Mouse (Mus musculus): Measurements from ENCODE around the gene Tspan5. TPM values are rescaled to one million over a fixed set of nuclear protein-coding genes. Genes with fewer than 3 reads are reported as not detected.

Gene Tspan5
- polyA plus RNA-seq, 1 experiment = 22.2 TPM

DNA sequence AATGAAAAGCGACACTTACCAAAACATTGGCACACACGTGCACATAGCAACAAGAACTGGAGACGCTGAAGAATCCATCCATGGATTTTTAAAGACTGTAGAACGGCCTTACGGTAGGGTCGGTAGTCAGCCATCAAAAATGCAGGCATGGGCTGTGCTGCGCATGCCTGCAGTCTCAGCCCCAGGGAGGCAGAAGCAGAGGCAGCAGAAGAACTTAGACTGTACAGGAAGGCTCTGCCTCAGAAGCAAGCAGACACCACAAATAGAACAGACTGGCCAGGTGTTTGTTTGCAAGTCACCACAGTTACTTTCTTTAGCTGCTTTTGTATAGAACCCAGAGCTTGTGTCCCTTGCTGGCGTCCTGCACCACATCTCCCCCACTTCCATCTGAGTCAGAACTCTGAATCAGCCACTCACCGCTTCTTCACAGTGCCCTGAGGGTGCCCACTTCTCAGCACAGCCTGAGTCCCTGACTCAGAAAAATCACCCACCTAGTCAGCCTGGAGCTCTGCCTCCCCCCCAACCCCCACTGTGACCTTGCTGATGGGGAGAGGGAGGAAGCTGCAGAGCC is 158.7 kb downstream of the Tspan5 start:
- H3K4me1 ChIP-seq (ENCODE audit: control insufficient read depth, insufficient read depth, low read length) = peaks cover under 1% of the 10 kb centered on the region
- no peaks in the 10 kb centered on the region for H3K36me3 ChIP-seq (ENCODE audit: control insufficient read depth, insufficient read depth, low read length, poor library complexity, severe bottlenecking)
- no peak overlapping the region for H3K27ac ChIP-seq (ENCODE audit: insufficient read depth, low read length)
- no peaks in the 10 kb centered on the region for H3K9me3 ChIP-seq (replicated peaks; ENCODE audit: control insufficient read depth, insufficient read depth, low read length, poor library complexity, severe bottlenecking)
- no peak for TF ChIP-seq POLR2A (IDR thresholded peaks at IDR 0.05; ENCODE audit: insufficient read depth, low read length)
- no peak for TF ChIP-seq EP300 (IDR thresholded peaks at IDR 0.05; ENCODE audit: insufficient read depth, low read depth, low read length)
- no peak for TF ChIP-seq CTCF (IDR thresholded peaks at IDR 0.05; ENCODE audit: low read depth, low read length)
- no peaks in the 10 kb centered on the region for H3K27me3 ChIP-seq (ENCODE audit: control insufficient read depth, insufficient read depth, low read length, poor library complexity, severe bottlenecking)
- H3K9ac ChIP-seq (ENCODE audit: low read depth, poor library complexity, severe bottlenecking) = no peak overlapping the region
- H3K4me3 ChIP-seq (ENCODE audit: low read depth, low read length) = no peak overlapping the region

DNA sequence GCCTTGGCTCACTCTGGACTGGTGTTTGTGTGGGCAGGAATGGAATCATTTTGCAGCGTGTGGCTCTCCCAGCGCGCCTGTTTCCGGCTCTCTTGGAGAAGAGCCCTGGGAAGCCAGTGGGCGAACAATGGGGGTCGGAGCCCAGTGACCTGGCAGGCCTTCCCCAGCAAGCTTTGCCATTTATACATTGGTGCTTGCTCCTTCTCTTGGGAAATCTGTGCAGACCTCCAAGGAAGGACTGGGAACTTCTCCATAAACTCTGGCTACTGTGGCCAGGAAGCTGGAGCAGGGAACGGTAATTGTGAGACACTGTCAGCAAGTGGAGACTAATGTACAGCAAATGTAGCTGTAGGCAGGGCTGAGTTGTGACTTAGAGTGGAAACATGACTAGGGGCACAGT is 163.7 kb downstream of the Tspan5 start:
- Histone ChIP-seq H3K9ac (ENCODE audit: low read depth, poor library complexity, severe bottlenecking) (no peak overlapping the region), H3K9me3 (replicated peaks; ENCODE audit: control insufficient read depth, insufficient read depth, low read length, poor library complexity, severe bottlenecking) (no peaks in the 10 kb centered on the region), H3K36me3 (ENCODE audit: control insufficient read depth, insufficient read depth, low read length, poor library complexity, severe bottlenecking) (no peaks in the 10 kb centered on the region), H3K4me1 (ENCODE audit: control insufficient read depth, insufficient read depth, low read length) (peaks cover 2% of the 10 kb centered on the region), H3K27ac (ENCODE audit: insufficient read depth, low read length) (no peak overlapping the region), H3K4me3 (ENCODE audit: low read depth, low read length) (no peak overlapping the region), H3K27me3 (ENCODE audit: control insufficient read depth, insufficient read depth, low read length, poor library complexity, severe bottlenecking) (no peaks in the 10 kb centered on the region)
- TF ChIP-seq CTCF (IDR thresholded peaks at IDR 0.05; ENCODE audit: low read depth, low read length) (no peak), POLR2A (IDR thresholded peaks at IDR 0.05; ENCODE audit: insufficient read depth, low read length) (no peak), EP300 (IDR thresholded peaks at IDR 0.05; ENCODE audit: insufficient read depth, low read depth, low read length) (no peak)

DNA sequence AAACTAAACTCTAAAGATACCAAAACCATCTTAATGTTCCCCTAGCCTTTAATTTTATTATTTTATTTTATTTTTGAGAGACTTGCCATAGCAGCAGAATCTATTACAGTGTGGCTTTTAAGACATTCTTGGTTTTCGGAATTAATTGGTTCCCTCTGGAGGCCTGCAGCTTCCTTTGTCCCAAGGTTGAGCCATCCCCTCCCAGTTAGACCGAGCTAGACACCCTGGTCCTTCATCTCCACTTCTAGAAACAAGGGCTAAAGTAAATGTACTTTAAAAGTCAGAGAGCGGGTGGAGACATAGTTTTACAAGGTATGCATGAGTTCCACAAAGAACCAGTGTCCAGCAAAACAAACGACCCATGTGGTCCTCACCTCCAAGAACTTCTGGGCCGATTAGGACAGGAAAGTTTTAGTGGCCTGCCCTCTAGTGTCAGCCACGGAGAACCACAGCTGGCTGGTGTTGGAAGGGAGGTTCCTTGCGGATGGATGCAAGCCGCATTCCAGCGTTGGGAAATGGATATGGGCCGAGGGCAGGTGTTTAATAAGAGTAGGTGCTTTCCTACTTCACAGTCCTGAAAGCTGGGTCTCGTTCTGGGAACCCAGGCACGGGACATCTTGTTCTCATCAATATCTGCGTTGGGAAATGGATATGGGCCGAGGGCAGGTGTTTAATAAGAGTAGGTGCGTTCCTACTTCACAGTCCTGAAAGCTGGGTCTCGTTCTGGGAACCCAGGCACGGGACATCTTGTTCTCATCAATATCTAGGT is 164.3 kb downstream of the Tspan5 start:
- no peak overlapping the region for H3K27ac ChIP-seq (ENCODE audit: insufficient read depth, low read length)
- H3K36me3 ChIP-seq (ENCODE audit: control insufficient read depth, insufficient read depth, low read length, poor library complexity, severe bottlenecking) = no peaks in the 10 kb centered on the region
- no peaks in the 10 kb centered on the region for H3K9me3 ChIP-seq (replicated peaks; ENCODE audit: control insufficient read depth, insufficient read depth, low read length, poor library complexity, severe bottlenecking)
- no peaks in the 10 kb centered on the region for H3K27me3 ChIP-seq (ENCODE audit: control insufficient read depth, insufficient read depth, low read length, poor library complexity, severe bottlenecking)
- no peak overlapping the region for H3K9ac ChIP-seq (ENCODE audit: low read depth, poor library complexity, severe bottlenecking)
- H3K4me1 ChIP-seq (ENCODE audit: control insufficient read depth, insufficient read depth, low read length) = peaks cover 2% of the 10 kb centered on the region
- no peak overlapping the region for H3K4me3 ChIP-seq (ENCODE audit: low read depth, low read length)
- TF ChIP-seq POLR2A (IDR thresholded peaks at IDR 0.05; ENCODE audit: insufficient read depth, low read length) (no peak), CTCF (IDR thresholded peaks at IDR 0.05; ENCODE audit: low read depth, low read length) (peak; percentile 88)

DNA sequence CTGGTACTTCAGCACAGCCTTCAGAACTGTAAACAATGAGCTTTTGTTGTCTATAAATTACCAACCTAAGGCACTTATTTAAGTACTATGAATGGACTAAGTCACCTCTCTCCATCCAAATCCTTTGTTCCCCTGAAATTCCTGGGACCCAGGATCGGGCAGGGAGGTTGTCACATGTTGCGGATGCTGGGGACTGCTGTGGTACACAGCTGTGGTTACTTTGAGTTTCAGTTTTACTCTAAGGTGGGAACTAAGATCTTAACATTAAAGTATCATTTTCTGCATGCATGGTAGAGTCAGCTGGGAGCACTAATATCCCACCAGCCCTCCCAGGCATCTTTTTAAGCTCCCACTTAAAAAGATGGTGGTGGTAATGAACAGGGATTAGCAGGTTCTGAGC is 167.3 kb downstream of the Tspan5 start:
- no peaks in the 10 kb centered on the region for H3K36me3 ChIP-seq (ENCODE audit: control insufficient read depth, insufficient read depth, low read length, poor library complexity, severe bottlenecking)
- TF ChIP-seq POLR2A (IDR thresholded peaks at IDR 0.05; ENCODE audit: insufficient read depth, low read length) = no peak
- TF ChIP-seq EP300 (IDR thresholded peaks at IDR 0.05; ENCODE audit: insufficient read depth, low read depth, low read length) = no peak
- no peak for TF ChIP-seq CTCF (IDR thresholded peaks at IDR 0.05; ENCODE audit: low read depth, low read length)
- H3K4me3 ChIP-seq (ENCODE audit: low read depth, low read length) = no peak overlapping the region

DNA sequence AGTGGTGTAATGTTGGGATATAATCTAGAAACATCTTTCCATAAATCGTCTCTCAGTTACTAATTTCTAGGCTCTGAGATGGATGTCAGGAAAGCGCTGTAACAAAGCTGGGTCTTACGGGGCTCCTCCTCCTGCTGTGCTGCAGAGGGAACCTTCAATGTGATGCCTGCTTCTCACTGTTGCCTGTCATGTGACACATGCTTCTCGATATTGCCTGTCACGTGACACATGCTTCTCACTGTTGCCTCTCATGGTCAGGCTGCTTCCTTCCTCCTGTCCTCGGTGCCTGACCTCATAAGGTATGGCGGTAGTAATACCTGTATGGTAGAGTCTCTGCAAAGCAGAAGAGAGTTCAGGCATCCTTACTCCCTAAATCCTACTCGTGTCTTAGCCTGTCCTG is 170.5 kb downstream of the Tspan5 start:
- TF ChIP-seq POLR2A (IDR thresholded peaks at IDR 0.05; ENCODE audit: insufficient read depth, low read length) (no peak), CTCF (IDR thresholded peaks at IDR 0.05; ENCODE audit: low read depth, low read length) (no peak), EP300 (IDR thresholded peaks at IDR 0.05; ENCODE audit: insufficient read depth, low read depth, low read length) (no peak)

More for the DNA sequence above, 167.3 kb downstream of the Tspan5 start:
- Histone ChIP-seq H3K9me3 (replicated peaks; ENCODE audit: control insufficient read depth, insufficient read depth, low read length, poor library complexity, severe bottlenecking) (no peaks in the 10 kb centered on the region), H3K27me3 (ENCODE audit: control insufficient read depth, insufficient read depth, low read length, poor library complexity, severe bottlenecking) (no peaks in the 10 kb centered on the region), H3K27ac (ENCODE audit: insufficient read depth, low read length) (no peak overlapping the region), H3K9ac (ENCODE audit: low read depth, poor library complexity, severe bottlenecking) (no peak overlapping the region), H3K4me1 (ENCODE audit: control insufficient read depth, insufficient read depth, low read length) (peaks cover 2% of the 10 kb centered on the region)

DNA sequence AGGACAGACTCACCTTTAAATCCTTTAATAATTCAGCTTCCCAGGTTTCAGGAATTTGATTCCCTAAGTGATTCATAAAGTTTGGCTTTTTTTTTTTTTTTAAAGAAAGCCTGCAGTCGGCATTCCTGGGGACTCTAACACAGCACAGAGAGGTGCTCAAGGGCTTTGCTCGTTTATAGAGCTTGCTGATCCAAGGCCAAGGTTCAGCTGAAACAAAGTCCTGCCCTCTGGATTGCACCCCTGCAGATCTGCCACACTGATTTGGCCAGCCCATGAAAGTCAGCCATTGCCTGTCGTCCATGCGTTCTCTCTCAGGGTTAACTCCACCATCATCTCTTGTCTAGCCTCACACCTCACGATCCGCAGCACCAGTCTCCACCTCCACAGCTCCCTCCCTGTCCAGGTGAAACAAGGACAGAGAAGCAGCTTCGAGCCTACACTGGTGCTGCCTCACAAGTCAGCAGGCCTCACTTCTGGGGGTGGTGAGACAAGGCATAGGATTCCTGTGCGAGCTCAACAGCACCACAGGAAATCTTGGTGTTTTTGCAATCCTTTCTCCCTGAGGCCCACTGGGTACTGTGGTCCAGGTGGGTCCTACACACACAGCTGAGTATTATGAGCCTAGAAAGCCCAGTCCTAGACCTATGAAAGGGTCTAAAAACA is 172.8 kb downstream of the Tspan5 start:
- no peaks in the 10 kb centered on the region for H3K9me3 ChIP-seq (replicated peaks; ENCODE audit: control insufficient read depth, insufficient read depth, low read length, poor library complexity, severe bottlenecking)
- no peak overlapping the region for H3K4me3 ChIP-seq (ENCODE audit: low read depth, low read length)
- no peaks in the 10 kb centered on the region for H3K4me1 ChIP-seq (ENCODE audit: control insufficient read depth, insufficient read depth, low read length)
- no peak overlapping the region for H3K9ac ChIP-seq (ENCODE audit: low read depth, poor library complexity, severe bottlenecking)
- H3K27me3 ChIP-seq (ENCODE audit: control insufficient read depth, insufficient read depth, low read length, poor library complexity, severe bottlenecking) = no peaks in the 10 kb centered on the region
- H3K36me3 ChIP-seq (ENCODE audit: control insufficient read depth, insufficient read depth, low read length, poor library complexity, severe bottlenecking) = no peaks in the 10 kb centered on the region
- TF ChIP-seq CTCF (IDR thresholded peaks at IDR 0.05; ENCODE audit: low read depth, low read length) = no peak
- TF ChIP-seq EP300 (IDR thresholded peaks at IDR 0.05; ENCODE audit: insufficient read depth, low read depth, low read length) = no peak
- TF ChIP-seq POLR2A (IDR thresholded peaks at IDR 0.05; ENCODE audit: insufficient read depth, low read length) = no peak
- no peak overlapping the region for H3K27ac ChIP-seq (ENCODE audit: insufficient read depth, low read length)

More for the DNA sequence above, 170.5 kb downstream of the Tspan5 start:
- Histone ChIP-seq H3K27me3 (ENCODE audit: control insufficient read depth, insufficient read depth, low read length, poor library complexity, severe bottlenecking) (no peaks in the 10 kb centered on the region), H3K9ac (ENCODE audit: low read depth, poor library complexity, severe bottlenecking) (no peak overlapping the region), H3K4me1 (ENCODE audit: control insufficient read depth, insufficient read depth, low read length) (no peaks in the 10 kb centered on the region), H3K4me3 (ENCODE audit: low read depth, low read length) (no peak overlapping the region), H3K27ac (ENCODE audit: insufficient read depth, low read length) (no peak overlapping the region), H3K9me3 (replicated peaks; ENCODE audit: control insufficient read depth, insufficient read depth, low read length, poor library complexity, severe bottlenecking) (no peaks in the 10 kb centered on the region), H3K36me3 (ENCODE audit: control insufficient read depth, insufficient read depth, low read length, poor library complexity, severe bottlenecking) (no peaks in the 10 kb centered on the region)

Data from ES-Bruce4 (cell line).